Mouse (Mus musculus) E14TG2a.4 (cell line): ENCODE results near the gene Zcchc7.

Source experiments
- H3K27me3 ChIP-seq: 2 replicates; pipeline ENCODE4 v1.6.1; 2014; ENCODE audit warnings: low read length, control low read depth; ENCODE audit not compliant: insufficient read depth
- H3K36me3 ChIP-seq: 2 replicates; pipeline ENCODE4 v1.6.1; 2014; ENCODE audit warnings: low read length, control low read depth; ENCODE audit not compliant: insufficient read depth
- H3K4me1 ChIP-seq: replicated peaks from 2 replicates; pipeline ENCODE4 v1.6.1; 2014; ENCODE audit warnings: low read depth, low read length, control low read depth
- H3K4me3 ChIP-seq: replicated peaks from 2 replicates; pipeline ENCODE4 v1.5.1; 2014; ENCODE audit warnings: mild to moderate bottlenecking, low read length
- H3K9me3 ChIP-seq: 2 replicates; pipeline ENCODE4 v1.6.1; 2014; ENCODE audit warnings: low read length, control low read depth
- CTCF ChIP-seq: conservative IDR thresholded peaks from 2 replicates; pipeline ENCODE4 v1.5.1; 2014; ENCODE audit warnings: low read length
- NANOG ChIP-seq: IDR thresholded peaks from 2 replicates; pipeline ENCODE4 v1.6.1; 2014; ENCODE audit warnings: borderline replicate concordance, low read length, mixed read lengths
- POU5F1 ChIP-seq: IDR thresholded peaks from 2 replicates; pipeline ENCODE4 v1.6.1; 2014; ENCODE audit warnings: low read length, borderline replicate concordance

The Zcchc7 gene

DNA sequence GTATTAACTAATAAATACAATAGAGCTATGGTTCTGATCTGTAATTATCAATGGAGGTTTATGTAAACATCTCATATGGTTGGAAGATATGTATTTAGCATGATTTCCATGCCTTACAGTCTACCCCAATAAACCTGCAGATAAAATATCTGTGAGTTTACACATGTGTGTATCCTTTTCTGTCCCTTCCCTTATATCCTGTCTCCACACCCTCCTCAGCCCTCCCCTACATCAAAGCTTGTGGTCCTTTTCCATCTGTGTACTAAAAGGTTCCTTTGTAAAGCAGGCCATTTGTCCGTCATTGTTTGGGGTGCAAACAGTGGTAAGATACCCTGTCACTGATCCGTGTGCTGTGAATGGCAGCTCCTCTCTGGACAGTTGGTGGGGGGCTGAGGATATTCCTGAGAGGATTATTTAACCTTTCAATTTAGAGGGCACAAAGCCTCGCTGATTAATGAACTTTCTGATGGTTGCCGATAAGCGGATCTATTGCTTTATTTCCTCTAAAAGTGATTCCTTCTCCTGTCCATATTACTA lies 161.7 kb downstream of the Zcchc7 start:
- Histone ChIP-seq H3K27me3 (no peaks in the 10 kb centered on the region), H3K36me3 (0 out of 2 replicates have a peak, but pooled peaks cover 4% of the 10 kb centered on the region), H3K4me1 (peaks cover 9% of the 10 kb centered on the region), H3K9me3 (no peaks in the 10 kb centered on the region), H3K4me3 (no peak overlapping the region)
- no peak for TF ChIP-seq CTCF
- no peak for TF ChIP-seq NANOG
- TF ChIP-seq POU5F1: no peak

DNA sequence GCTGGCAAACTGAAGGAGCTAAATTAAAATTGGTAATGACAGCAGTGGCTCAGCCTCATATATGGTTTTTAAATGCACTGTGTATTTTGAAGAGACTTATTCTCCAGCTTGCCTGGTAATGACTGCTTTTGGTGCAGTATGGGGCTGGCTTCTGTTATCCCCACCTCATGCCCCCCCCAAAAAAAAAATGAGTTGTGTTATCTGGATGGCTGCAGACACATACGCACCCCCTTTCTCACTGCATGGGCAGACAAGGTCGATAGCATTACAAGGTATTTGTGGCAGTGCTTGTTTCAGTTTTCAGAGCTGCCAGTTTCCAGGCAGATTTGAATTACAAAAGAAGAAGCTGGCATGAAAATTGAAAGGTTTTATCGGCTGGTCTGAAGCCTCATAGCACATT lies 162.2 kb downstream of the Zcchc7 start:
- no peaks in the 10 kb centered on the region for H3K27me3 ChIP-seq
- no peak overlapping the region for H3K4me3 ChIP-seq
- 0 out of 2 replicates have a peak, but pooled peaks cover 4% of the 10 kb centered on the region for H3K36me3 ChIP-seq
- H3K4me1 ChIP-seq: peaks cover 9% of the 10 kb centered on the region
- no peaks in the 10 kb centered on the region for H3K9me3 ChIP-seq
- no peak for TF ChIP-seq POU5F1

DNA sequence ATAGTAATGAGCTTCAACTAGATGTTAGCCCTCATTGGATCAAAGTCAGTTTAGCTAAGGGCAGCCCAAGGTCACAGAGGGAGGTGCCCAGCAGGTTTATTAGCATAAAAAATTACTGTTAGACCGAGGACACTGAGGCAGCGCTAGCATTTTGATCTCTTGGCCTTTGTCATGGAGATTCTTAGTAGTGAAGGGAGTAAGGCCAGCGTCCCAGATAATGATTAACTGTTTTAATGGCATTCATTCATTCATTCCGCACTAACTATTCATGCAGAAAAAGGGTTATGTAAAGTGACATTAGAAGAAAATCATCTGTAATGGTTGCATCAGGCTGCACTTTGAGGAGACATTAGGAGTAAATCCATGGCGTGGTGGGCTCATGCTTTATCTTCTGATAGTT lies 165.2 kb downstream of the Zcchc7 start:
- TF ChIP-seq CTCF (no peak), POU5F1 (no peak), NANOG (no peak)
- H3K4me1 ChIP-seq: peaks cover 9% of the 10 kb centered on the region
- H3K4me3 ChIP-seq: no peak overlapping the region
- H3K9me3 ChIP-seq: no peaks in the 10 kb centered on the region
- H3K36me3 ChIP-seq: peaks cover 11% of the 10 kb centered on the region
- no peaks in the 10 kb centered on the region for H3K27me3 ChIP-seq

DNA sequence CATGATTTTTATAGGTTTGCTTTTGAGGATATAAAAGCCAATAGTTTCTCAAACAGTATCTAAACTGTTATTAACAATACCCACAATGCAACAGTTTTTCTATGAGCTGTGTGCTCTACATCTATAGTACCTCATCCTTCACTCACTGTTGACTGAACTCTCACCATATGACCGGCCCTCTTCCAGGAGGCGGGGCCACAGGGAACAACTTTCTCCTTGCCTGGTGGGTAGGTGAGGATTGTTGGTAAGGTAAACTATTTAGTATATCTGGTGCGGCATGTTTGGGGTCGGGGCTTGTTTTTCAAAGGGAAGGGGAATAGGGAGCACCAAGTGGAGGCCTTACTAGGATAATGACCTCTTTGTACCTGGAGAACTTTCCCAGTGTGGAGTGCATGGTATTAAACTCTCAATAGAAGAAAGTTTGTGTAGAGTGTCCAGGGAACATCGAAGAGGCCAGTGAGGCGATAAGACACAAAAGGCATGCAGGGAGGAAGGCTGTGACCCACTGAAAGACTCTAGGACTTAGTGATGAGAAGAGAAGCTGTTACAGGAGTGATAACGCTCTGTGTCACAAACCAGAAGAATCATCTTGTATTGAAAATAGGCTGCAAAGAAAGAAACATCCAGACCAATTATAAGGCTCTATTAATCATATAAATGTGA lies 166.9 kb downstream of the Zcchc7 start:
- Histone ChIP-seq H3K4me3 (no peak overlapping the region), H3K36me3 (peaks cover 24% of the 10 kb centered on the region), H3K4me1 (peaks cover 6% of the 10 kb centered on the region), H3K27me3 (no peaks in the 10 kb centered on the region), H3K9me3 (no peaks in the 10 kb centered on the region)
- TF ChIP-seq NANOG (no peak), CTCF (no peak), POU5F1 (no peak)

DNA sequence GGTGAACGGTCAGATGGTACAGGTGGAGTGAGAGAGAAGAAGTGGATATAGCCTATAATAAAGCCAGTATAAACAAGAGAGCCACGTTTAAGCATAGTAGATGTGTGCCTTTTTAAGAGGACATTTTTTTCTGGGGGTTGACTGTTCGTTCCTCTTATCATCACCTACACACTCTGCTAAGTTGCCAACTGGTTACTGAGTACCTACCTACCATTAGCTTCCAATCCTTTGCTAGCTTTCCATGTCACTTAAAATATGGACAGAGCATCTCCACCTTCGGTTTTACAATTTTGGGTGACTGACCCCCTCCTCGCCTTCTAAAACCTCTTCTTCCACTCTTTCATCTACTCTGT lies 167.4 kb downstream of the Zcchc7 start:
- Histone ChIP-seq H3K36me3 (peaks cover 23% of the 10 kb centered on the region), H3K4me1 (peaks cover 11% of the 10 kb centered on the region), H3K9me3 (no peaks in the 10 kb centered on the region), H3K27me3 (no peaks in the 10 kb centered on the region), H3K4me3 (no peak overlapping the region)
- TF ChIP-seq CTCF: no peak
- TF ChIP-seq POU5F1: no peak
- no peak for TF ChIP-seq NANOG

DNA sequence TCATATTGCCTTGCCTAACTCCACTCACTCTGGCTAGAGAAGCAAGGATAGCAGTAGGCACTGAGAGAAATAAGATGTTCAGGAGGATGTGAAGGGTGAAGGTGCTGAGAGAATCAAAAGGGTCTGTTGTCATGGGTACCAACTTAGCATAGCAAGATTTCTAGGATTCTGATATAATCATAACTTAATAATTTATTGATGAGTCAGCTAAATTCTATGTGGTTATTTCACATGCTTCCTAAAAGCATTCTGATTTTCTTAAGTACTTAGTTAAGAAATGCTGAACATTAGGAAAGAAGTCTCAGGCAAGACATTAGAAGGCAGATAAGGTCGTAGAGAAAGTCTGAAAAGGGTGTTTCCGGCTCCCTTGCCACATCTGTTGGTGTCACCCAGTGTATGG lies 172.3 kb downstream of the Zcchc7 start:
- no peak overlapping the region for H3K4me3 ChIP-seq
- no peak for TF ChIP-seq POU5F1
- TF ChIP-seq CTCF: no peak
- no peak for TF ChIP-seq NANOG
- no peaks in the 10 kb centered on the region for H3K9me3 ChIP-seq
- H3K36me3 ChIP-seq: peaks cover 64% of the 10 kb centered on the region
- no peaks in the 10 kb centered on the region for H3K27me3 ChIP-seq
- peaks cover 6% of the 10 kb centered on the region for H3K4me1 ChIP-seq

DNA sequence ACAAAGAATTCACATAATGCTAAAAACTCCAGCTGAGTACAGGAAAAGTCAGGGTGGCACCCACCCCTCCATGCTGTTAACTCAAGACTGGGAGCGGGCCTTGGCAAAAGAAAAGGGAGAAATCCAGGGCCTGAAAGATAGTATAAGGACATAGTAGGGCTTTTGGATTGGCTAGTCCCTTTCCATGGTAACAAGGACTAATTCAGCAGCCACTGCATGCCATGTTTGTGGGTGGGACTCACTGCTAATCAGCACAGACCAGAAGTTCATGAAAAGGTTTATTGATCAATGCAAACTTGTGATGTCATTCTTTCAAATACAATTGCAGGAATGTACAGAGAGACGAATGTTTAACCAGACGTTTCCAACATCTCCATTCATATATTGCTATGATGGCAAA lies 173.1 kb downstream of the Zcchc7 start:
- Histone ChIP-seq H3K27me3 (no peaks in the 10 kb centered on the region), H3K4me3 (no peak overlapping the region), H3K36me3 (peaks cover 73% of the 10 kb centered on the region), H3K9me3 (no peaks in the 10 kb centered on the region), H3K4me1 (peaks cover 6% of the 10 kb centered on the region)
- TF ChIP-seq POU5F1 (no peak), CTCF (no peak), NANOG (no peak)

DNA sequence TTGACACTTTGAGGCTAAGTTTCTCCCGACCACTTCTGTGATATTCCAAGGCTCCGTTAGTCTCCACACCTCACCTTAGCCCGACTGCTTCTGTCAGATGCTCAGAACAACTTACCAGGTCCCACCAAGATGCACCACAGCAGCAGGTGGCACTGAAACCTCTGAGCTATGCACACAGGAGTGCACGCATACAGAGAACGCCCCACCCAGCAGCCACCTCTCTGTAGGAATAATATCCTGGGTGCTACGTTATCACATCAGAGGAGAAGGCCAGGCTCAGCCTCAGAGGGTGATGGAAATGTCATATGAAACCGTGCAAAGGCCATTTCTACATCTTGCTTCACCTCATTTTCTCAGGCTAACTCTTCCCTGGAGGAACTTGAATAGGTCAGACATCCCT lies 174.7 kb downstream of the Zcchc7 start:
- TF ChIP-seq NANOG (no peak), POU5F1 (no peak), CTCF (no peak)
- H3K27me3 ChIP-seq: no peaks in the 10 kb centered on the region
- no peaks in the 10 kb centered on the region for H3K9me3 ChIP-seq
- peaks cover 73% of the 10 kb centered on the region for H3K36me3 ChIP-seq
- H3K4me3 ChIP-seq: no peak overlapping the region
- peaks cover 6% of the 10 kb centered on the region for H3K4me1 ChIP-seq

DNA sequence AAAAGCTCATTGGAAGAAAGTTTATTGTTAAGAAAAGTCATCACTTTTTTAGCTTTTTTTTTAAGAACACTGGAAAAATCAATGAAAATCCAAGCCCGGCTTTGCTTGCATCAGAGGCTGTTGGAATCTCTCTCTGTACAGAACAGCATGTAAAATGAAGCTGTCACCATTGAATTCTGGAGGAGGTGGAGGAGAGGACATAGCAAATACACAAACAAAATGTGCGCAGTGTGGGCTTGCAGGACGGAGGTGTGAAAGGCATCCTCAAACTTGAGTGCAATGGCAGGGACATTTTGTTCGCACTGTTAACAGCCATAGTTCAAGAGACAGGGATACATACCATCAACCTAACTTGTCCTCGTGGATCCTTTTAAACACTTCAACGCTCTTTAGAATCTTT lies 176.1 kb downstream of the Zcchc7 start:
- H3K4me3 ChIP-seq: no peak overlapping the region
- no peak for TF ChIP-seq CTCF
- H3K27me3 ChIP-seq: no peaks in the 10 kb centered on the region
- H3K4me1 ChIP-seq: peaks cover 6% of the 10 kb centered on the region
- no peaks in the 10 kb centered on the region for H3K9me3 ChIP-seq
- peaks cover 59% of the 10 kb centered on the region for H3K36me3 ChIP-seq
